Mouse (Mus musculus): ENCODE data around the gene Acp7.
"Not testable (repeated sequence)": the region's sequence is repeated elsewhere in the genome, so short reads cannot be mapped to it uniquely, and the experiment has no call there.

The Acp7 gene

DNA sequence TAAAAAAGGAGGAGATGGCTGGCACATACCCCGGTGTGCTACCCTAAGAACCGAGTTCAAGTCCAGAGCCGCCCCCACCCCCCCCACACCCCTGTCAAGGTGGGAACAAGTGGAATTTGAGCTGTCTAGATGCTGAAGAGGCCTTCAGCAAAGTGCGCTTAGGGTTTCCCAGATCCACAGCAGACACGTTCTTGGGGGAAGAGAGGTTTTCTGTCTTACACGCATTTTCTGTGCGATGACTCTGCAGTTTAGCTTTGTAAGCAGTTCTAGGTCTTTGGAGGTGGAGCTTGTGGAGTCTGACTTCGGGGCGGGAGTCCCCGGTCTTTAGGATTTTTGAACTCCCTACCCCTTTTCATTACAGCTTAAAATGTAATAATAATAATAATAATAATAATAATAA is at the start of gene Acp7:
Gene Acp7, minus strand, starts transcription at position 260 of the 400 bp plus-strand sequence.
- DNase-seq (ENCODE audit: low spot score), result no peak

DNA sequence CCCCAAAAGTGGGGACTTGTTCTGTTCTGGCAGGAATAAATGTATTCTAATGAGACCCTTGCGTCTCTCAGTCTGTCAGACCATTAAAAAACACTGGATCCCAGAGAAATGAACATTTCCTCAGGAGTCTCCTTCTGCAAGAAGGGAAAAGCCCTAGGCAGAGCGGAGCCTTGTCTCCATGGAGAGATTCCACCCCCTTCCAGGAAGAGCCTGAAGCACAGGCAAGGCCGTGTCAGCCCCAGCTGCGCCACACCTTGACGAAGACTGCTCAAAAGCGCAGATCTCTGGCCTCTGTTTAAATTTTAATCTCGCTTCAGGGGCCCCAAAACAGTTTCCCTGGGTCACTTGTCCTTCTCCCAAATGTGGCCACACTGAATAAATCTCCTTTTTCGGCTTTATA is 46.5 kb upstream of the Acp7 start:
- DNase-seq (ENCODE audit: low spot score), result no peak

DNA sequence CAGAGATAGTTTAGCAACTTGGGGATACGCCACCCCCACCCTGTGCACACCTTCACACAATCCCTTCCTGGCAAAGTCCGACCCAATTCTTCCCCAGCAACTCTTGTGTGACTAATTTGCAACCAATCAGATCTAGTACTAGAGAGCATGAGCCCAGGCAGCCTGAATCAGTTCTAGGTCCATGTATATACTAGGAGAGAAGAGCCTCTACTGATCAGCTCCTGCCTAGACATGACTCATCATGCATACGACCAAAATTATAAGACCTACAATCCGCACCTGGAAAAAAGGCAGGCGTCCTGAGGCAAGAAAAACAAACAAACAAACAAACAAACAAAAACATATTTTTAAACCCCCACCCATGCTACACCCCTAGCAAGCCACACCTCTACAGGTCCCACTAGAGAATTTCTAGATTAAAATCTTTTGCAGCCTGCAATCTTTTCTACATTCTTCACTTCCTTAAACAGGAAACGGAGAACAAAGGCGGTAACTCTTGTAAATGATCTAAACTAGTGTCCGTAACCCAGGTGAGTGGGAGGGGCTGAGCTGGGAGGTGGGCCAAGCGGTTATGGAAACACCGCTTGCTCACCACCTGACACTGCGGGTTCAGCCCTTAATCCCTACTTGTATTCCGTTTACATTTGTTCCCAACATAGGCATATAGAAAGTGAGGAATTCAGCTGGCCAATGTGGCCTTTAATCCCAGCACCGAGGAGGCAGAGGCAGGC is 45.8 kb upstream of the Acp7 start:
- no peak for DNase-seq (ENCODE audit: low spot score)

DNA sequence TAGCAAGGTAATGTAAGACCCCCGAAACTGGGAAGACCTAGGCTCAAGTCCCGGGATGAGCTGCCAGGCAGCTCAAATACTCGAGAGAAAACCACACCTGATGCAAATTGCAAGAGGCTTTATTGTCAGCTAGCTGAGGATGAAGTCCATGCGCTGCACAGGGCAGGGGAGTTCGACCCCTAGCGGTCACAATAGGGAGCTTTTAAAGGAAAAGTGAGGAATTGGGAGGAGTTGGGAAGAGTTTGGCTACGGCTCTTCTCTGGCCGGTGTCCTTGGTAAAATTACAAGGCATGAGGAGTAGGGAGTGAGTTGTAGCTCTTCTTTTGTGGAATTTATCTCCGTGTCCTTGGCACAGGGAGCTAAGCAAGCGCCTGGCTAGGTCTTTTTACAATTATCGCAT is 44.6 kb upstream of the Acp7 start:
- no peak for DNase-seq (ENCODE audit: low spot score)

DNA sequence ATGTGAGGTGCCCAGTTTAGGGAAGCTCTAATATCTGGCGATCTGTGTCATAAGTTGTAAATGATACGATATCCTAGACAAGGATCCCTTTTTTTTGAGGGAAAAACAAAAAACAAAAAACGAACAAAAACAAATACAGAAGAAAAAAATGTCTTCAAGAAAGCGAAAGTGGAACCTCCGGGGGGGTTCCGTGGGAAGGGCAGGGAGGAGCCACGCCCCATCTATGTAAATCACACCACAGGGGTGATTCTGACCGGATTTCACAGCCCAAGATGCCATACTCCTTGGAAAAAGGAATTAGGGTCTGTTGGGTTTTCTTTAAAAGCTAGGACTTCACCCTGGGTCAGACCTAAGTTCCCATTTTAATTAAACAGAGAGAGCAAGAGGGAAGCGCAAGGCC is 43.9 kb upstream of the Acp7 start:
- no peak for DNase-seq (ENCODE audit: low spot score)

DNA sequence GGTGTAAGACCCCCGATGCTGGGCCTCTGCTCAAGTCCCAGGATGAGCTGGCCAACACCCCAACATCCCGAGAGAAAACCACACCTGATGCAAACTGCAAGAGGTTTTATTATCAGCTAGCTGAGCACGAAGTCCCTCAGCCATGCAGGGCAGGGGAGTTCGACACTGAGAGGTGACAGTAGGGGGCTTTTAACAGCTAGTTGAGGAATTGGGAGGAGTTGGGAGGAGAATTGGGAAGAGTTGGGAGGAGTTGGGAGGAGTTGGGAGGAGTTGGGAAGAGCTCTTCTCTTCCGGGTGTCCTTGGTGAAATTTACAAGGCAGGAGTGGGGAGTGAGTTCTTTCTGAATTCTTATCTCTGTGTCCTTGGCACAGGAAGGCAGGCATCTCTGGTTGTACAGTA is 41.7 kb upstream of the Acp7 start:
- DNase-seq (ENCODE audit: low spot score), result not testable (repeated sequence)

DNA sequence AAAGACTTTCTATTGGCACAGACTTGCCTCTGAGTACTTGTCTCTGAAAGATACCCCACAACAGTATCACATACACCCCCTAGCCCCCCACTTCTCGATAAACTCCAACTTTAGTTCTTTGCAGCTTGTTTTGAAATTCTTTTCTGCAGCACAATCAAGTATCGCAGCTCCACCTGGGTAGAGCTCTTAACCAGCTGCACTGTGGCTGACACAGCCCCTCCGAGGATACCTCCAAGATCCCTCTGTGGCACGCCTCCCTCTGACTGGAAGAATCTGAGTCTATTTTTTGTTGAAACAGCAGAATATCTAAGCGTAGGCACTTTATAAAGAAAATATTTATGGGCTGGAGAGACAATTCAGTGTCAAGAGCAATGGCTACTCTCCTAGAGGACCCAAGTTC is 41.1 kb upstream of the Acp7 start:
- no peak for DNase-seq (ENCODE audit: low spot score)

DNA sequence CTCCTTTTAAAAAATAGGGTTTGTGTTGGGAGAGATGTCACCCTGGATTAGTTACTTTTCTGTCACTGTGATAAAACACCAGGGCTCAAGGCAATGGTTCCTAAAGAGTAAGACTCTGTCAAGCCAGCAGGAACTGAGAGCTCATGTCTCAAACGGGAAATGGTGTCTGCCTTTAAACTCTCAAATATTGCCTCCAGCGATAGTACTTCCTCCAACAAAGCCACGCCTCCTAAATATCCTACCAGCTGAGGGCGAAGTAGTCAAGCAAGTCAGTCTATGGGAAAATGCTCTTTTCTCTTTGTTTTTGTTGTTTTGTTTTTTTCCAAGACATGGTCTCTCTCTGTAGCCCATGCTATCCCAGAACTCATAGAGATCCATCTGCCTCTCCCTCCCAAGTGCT is 40.0 kb upstream of the Acp7 start:
- DNase-seq (ENCODE audit: low spot score), result no peak

DNA sequence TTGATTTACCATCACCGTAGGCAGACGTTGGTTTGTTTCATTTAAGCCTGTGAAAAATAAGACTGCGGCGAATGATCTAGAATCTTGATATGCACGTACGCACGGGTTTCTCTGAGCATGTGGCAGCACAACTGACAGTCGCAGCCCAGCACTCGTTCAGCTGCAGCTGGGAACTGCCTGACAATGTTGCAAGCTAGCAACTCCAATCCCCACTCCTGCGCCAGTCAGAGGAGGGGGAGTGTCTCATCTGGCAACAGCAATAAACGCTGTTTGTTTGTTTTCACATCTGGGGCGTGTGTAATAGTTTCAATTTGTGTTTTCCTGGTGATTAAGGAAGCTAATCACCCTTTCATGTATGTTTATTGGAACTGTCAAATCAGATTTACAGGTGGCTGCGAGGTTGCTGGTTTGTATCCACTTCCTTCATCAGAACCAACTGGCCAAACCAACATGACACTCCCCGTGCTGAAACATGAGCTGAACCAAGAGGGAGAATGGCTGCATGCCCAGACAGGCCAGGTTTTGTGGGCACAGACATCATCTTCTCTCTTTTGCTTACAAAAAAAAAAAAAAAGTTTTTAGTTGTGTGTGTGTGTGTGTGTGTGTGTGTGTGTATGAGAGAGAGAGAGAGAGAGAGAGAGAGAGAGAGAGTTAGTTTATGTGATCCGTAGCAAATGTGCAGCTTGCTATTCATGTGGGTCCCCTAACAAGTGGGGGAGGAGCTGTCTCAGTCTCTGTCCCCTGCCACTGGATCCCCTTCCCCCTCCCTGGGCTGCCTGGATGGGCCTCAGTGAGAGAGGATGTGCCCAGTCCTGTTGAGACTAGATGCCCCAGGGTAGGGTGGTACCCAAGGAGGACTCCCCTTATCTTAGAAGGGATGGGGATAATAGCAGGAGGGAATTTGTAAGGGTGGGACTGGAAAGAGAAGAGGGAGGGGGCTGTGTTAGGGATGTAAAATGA is 34.8 kb upstream of the Acp7 start:
- DNase-seq (ENCODE audit: low spot score), result no peak

DNA sequence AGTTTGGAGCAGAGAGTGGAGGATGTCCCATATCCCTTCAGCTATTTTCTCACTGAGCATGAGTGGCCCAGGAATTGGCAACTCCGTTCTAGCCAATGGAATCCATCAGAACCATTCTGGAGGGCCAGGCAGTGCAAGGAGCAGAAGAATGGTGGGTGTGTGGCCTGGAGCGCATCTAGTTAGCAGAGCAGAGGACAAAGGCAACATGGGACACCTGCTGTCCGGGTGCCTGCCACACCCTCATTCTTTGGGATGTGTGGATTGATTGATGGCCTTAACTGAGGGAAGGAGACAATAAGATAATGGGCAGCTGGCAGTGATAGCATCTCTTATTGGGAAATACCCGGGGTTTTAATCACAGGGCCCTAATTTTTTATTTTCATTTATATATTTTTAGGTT is 25.3 kb upstream of the Acp7 start:
- no peak for DNase-seq (ENCODE audit: low spot score)

DNA sequence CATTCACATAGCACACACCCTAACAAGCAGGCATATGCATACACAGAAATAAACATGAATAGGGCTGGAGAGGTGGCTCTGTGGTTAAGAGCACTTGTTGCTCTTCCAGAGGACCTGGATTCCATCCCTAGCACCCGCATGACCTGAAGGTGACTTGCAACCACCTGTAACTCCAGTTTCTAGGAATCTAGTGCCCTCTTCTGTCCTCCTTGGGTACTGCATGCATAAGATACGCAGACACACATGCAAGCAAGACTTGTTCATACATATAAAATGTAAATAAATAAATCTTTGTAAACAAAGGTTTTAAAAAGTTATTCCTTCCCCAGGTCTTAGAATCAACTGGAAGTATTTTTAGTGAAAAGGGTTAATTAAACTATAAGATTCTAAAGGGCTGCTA is 20.0 kb upstream of the Acp7 start:
- DNase-seq (ENCODE audit: low spot score), result no peak

DNA sequence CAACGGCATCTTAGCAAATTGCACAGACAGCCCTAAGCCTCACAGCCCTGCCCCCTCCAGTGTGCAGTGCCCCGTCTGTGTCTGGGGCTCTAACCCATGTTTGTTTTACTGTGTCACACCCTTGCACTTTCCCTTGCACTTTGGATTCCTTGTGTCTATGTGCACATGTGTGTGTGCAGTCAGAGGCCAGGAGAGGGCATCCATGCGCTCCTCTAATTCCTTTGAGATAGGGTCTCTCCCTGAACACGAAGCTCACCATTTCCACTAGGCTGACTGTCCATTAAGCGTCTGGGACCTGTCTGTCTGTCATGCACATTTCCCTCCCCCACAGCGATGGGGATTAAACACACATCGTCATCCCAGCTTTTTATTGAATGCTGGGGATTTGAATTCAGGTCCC is 15.9 kb upstream of the Acp7 start:
- DNase-seq (ENCODE audit: low spot score), result no peak

DNA sequence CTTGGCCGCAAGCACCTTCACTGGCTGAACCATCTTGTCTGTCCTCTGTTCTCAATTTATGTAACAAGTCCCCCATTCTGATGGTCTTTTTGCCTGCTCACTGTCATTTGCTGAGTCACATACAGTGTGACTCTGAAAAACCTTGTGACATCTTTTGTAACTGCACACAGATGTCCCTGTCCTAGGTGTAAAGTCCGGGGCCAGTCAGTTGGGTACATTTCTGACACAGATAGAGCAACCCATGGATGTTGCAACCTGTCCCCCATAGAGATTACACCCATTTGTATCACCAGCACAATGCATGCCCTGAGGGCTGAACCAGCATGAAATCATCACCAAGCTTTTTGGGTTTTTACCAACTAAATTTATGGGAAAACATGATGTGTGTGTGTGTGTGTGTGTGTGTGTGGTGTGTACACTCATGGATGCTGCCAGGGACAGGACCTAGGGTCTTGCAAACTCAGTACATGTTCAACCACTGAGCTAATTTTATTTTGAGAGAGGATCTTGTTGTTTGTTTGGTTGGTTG is 14.9 kb upstream of the Acp7 start:
- no peak for DNase-seq (ENCODE audit: low spot score)

DNA sequence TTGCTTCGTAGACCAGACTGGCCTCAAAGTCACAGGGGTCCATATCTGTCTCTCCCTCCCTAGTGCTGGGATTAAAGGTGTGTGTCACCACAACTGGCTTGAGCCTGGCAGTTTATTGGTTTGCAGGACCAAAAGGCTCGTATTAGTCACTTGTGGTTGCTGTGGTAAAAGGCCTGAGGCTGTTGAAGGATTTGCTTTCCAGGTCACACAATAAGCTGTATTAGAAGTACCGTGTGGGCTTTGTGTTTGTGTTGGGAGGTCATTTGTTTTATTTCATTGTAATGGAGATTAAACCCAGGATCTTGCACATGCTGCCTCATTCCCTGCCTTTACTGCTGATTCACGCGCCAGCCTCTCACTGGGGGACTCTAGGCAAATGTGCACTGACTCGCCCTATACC is 14.2 kb upstream of the Acp7 start:
- no peak for DNase-seq (ENCODE audit: low spot score)

DNA sequence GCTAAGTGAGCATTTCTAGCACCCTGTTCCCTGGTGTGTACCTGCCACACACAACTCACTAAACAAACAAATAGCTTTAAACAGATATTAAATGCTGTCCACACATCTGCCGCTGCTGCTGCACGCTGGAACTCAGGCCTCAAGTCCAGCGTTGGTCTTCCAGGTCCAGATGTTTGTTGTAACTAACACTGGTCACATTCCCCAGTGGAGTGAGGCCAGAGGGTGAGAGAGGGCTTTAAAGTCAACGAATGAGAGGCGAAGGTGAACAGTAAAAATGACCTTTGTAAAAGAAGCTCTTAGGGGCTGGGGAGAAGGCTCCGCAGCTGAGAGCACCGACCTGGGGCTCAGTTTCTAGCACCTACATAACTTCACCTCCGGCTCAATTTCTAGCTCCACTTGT is 10.4 kb upstream of the Acp7 start:
- no peak for DNase-seq (ENCODE audit: low spot score)

DNA sequence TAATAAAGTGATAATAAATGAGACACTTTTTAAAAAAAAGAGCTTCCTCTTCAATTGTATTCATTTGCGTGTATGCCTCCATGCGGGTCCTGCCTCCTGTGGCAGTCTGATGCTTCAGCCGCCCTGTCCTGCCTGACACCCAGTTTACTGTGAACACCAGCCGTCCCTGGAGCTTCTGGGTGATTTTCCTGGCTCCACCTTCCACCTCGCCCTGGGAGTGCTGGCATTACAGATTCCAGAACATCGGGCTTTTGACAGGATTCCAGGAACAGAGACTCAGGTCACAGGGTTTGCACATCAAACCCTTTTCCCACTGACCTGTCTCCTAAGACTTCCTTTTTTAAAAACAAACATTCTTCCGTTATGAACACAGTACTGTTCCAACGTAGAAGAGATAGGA is 6.4 kb upstream of the Acp7 start:
- DNase-seq (ENCODE audit: low spot score), result no peak

DNA sequence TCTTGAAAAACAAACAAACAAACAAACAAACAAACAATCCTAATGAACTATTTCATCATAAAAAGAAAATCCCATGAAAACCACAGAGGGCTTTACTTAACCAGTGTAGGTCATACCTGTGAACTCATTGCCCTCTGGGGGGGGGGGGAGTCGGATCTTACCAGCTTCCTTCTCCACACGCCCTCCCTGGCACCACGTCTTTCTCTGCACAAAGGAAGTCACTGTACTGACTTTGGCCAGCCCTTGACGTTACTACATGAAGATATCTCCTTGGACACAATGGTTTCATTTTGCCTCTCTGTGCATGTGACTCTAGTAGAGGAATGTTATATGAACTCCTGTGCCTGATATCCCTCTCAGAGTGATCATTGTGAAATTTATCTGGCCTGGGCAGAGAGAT is 3.0 kb upstream of the Acp7 start:
- DNase-seq (ENCODE audit: low spot score), result no peak

DNA sequence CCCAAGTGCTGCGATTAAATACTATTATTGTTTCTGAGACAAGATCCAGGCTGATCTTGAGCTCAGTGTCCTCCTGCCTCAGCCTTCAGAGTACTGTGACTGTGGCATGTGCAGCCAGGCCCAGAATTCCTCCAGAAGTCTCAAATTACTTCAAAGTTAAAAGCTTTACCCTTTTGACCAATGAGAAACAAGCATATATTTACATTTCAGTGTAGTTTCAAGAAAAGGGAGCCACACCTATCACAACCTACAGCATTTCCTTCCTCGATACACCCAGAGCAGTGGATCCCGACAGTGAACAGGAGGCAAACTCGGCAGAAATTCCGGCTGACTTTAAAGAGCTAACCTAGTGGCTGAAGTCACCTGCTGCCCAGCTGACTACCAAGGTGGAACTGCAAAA is 6.3 kb downstream of the Acp7 start:
- DNase-seq (ENCODE audit: low spot score), result no peak

DNA sequence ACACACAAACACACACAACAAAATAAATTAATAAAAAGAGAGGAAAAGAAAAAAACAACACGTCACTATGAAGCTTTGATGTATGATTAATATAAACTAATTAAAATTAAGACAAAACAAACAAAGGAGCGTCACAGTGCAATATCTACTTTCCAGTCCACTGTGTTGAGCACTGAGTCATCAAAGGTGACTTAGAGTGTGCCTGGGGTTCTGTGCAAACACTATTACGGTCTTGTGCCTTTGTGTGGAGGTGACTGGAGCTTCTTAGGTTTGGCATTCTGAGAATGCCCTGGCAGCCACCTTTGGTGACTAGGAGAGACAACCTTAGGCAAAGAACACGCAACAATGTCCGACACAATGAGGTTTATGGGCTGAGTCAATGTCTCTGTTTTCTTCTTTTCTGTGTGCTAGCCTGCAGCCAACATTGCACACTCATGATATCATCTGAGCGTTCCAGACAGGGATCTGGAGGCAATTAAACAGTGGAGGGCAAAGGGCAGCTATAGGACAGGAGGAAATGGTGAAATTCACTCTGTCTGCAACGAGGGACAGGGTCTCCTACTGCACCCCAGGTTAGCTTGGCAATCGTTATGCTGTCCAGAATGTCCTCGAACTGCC is 11.9 kb downstream of the Acp7 start:
- no peak for DNase-seq (ENCODE audit: low spot score)

DNA sequence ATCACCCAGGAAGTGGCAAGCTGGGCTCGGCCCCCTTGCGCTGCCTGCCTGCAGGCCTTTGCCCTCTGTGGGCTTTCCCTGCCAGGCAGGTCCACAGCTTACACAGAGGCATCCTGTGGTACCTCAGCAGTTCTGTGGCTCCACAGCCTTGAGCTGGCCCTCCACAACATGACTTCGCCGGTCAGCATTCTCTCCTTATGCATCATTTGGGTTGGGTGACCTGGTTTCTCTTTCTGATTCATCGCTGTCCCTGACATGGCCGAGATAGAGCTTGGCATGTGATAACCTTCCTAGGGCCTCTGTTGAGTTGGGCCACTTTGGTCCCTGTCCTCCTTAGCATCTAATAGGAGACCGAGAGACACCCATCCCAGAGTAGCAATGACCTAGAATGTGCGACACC is 25.2 kb downstream of the Acp7 start:
- DNase-seq (ENCODE audit: low spot score), result no peak

DNA sequence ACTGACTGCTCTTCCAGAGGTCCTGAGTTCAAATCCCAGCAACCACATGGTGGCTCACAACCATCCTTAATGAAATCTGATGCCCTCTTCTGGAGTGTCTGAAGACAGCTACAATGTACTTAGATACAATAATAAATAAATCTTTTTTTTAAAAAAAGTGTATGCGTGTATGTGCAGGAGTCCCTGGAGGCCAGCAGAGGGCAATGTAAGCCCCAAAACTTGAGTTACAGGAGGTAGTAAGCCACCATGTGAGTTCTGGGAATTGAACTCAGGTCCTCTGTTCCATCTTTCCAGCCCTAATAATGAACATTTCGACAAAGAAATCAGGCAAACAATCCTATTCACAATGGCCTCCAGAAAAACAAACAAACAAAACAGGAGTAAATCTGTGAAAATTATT is 27.3 kb downstream of the Acp7 start:
- DNase-seq (ENCODE audit: low spot score), result not testable (repeated sequence)

DNA sequence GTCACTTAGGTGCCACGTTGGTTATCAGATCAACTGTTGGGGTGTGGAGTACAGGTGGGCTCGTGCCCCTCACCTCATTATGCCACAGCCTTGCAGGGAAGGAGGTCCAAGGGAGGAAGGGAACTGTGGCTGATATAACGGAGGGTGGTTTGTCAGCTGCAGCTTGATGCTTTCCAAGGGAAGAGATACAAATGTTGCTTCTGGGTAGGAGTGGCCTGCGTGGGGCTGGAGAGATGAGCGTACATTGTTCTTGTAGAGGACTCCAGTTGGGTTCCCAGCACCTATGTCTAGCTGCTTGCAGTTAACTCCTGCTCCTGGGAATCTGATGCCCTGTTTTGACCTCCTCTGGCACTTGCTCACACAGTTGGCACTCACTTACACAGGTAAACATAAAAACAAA is 28.0 kb downstream of the Acp7 start:
- DNase-seq (ENCODE audit: low spot score), result no peak

DNA sequence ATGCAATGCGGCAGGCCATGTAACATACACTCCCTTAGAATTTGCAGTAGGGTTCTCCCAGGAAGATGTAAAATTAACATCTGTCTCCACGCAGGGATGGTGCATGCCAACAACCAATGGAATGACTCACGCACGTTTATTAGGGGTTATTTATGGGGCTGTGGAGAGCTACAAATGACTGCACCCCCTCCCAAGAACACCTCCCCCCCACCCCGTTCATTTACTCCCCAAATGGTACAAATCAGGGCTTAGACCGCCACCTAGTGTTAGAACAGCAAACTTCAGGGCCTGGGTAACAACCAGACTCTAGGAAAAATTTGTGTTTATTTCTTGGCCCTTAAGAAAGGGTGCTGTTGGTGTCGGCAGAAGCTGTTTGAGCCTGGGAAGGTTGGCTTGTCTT is 29.5 kb downstream of the Acp7 start:
- no peak for DNase-seq (ENCODE audit: low spot score)
